Mouse (Mus musculus) E14TG2a.4 (cell line): Measurements from ENCODE around the gene Ifitm10.

Experiments
- CTCF ChIP-seq: conservative IDR thresholded peaks from 2 replicates; pipeline ENCODE4 v1.5.1; 2014; ENCODE audit warnings: low read length
- POU5F1 ChIP-seq: IDR thresholded peaks from 2 replicates; pipeline ENCODE4 v1.6.1; 2014; ENCODE audit warnings: low read length, borderline replicate concordance

DNA sequence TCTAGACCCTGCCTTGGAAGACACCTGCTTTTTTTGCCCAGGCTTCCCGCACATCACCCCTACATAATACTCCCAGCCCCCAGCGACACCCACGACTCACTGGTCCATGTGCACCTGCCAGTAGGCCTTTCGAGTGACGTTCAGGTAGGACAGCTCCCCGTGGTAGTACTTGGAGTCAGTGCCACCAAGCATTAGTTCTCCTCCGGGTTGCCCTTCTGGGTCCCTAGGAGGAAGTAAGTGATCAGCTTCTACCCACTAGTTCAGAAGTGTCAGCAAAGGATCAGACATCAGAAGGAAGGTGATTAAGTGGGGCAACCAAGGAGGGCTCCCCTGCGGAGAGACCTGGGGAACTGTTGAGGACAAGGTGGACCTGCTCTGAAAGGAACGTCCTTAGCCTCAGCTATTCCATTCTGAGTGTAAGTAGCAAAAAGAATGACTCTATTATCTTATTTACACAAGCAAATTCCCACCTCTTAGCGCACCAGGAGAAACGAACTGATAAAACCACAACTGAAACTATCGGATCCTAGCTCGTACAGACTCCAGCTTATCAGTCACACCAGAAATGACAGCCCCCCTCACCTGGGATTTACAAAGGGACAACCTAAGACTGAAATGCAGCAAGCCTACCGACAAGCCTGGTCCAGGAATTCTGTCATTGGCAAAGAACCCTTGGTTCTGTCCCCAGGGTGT, 3.8 kb upstream of the Ifitm10 start:
- TF ChIP-seq CTCF = no peak
- TF ChIP-seq POU5F1 = no peak
